Mouse (Mus musculus) CH12.LX (cell line): Measurements from ENCODE around the gene Mrpl58. TPM values are rescaled to one million over a fixed set of nuclear protein-coding genes. Genes with fewer than 3 reads are reported as not detected.

Experiments
- DNase-seq: peaks from one replicate; pipeline ENCODE4 v3.0.0-alpha.2; 2013; ENCODE audit errors: extremely low read depth
- H3K27ac ChIP-seq: 2 replicates; pipeline ENCODE4 v1.5.1; 2012; ENCODE audit warnings: low read depth, mild to moderate bottlenecking, control low read depth, moderate library complexity; ENCODE audit not compliant: insufficient read depth
- H3K27me3 ChIP-seq: replicated peaks from 2 replicates; pipeline ENCODE3; 2012; ENCODE audit warnings: inconsistent platforms
- H3K36me3 ChIP-seq, 2 experiments: replicated peaks in 1 of 2; 2 replicates each; pipeline versions ENCODE3 to v1.6.1; 2012; ENCODE audit warnings: inconsistent platforms in 1 of 2, low read length in 1 of 2, mild to moderate bottlenecking in 1 of 2, mixed read lengths in 1 of 2, moderate library complexity in 1 of 2; ENCODE audit not compliant: control insufficient read depth in 1 of 2, insufficient read depth in 1 of 2
- H3K4me1 ChIP-seq, 2 experiments: 2 replicates each; pipeline ENCODE4 v1.6.1; 2012; ENCODE audit warnings: inconsistent platforms in 1 of 2, moderate library complexity in 1 of 2; ENCODE audit not compliant: insufficient read depth in 2 of 2, control insufficient read depth in 1 of 2
- H3K4me2 ChIP-seq: 2 replicates; pipeline ENCODE4 v1.6.1; 2012; ENCODE audit warnings: low read depth, mild to moderate bottlenecking, control low read depth; ENCODE audit not compliant: poor library complexity, insufficient read depth, severe bottlenecking
- H3K4me3 ChIP-seq, 3 experiments: fragments of 150-350 bp in 1 of 3; sonication (generic) in 1 of 3; replicated peaks in 1 of 3; 2 replicates each; pipeline versions ENCODE3 to v1.5.1; 2011 to 2012; ENCODE audit warnings: low read depth in 2 of 3, low read length in 2 of 3, mild to moderate bottlenecking in 2 of 3, moderate library complexity in 2 of 3, control low read depth in 1 of 3, improper control_type of control experiment in 1 of 3, inconsistent platforms in 1 of 3, mixed read lengths in 1 of 3; ENCODE audit not compliant: poor library complexity in 1 of 3
- H3K79me2 ChIP-seq: replicated peaks from 2 replicates; pipeline ENCODE4 v1.6.1; 2012; ENCODE audit warnings: mild to moderate bottlenecking, moderate library complexity; ENCODE audit not compliant: control insufficient read depth, poor library complexity, insufficient read depth, severe bottlenecking; ENCODE audit errors: extremely low read depth
- H3K9ac ChIP-seq: 2 replicates; pipeline ENCODE4 v1.6.1; 2012; ENCODE audit warnings: low read depth, mild to moderate bottlenecking, control low read depth, moderate library complexity; ENCODE audit not compliant: insufficient read depth
- H3K9me3 ChIP-seq: replicated peaks from 2 replicates; pipeline ENCODE3; 2012; ENCODE audit warnings: low read length, inconsistent platforms, mixed read lengths
- BHLHE40 ChIP-seq: IDR thresholded peaks from 2 replicates; pipeline ENCODE4 v1.6.1; 2011; ENCODE audit warnings: mild to moderate bottlenecking, low read depth, low read length, improper control_type of control experiment
- CHD1 ChIP-seq: IDR thresholded peaks from 2 replicates; pipeline ENCODE4 v1.6.1; 2012; ENCODE audit warnings: low read depth, low read length, improper control_type of control experiment, inconsistent platforms
- CHD2 ChIP-seq: IDR thresholded peaks from 2 replicates; pipeline ENCODE4 v1.6.1; 2011; ENCODE audit warnings: low read length, improper control_type of control experiment
- CTCF ChIP-seq, 2 experiments: IDR thresholded peaks in 1 of 2; conservative IDR thresholded peaks in 1 of 2; 2 replicates each; pipeline ENCODE4 v1.5.1; 2011 to 2012; ENCODE audit warnings: low read depth in 2 of 2, low read length in 2 of 2, improper control_type of control experiment in 1 of 2, inconsistent platforms in 1 of 2, mild to moderate bottlenecking in 1 of 2, moderate library complexity in 1 of 2
- ELF1 ChIP-seq: IDR thresholded peaks from 2 replicates; pipeline ENCODE4 v1.6.1; 2014; ENCODE audit warnings: low read depth, mild to moderate bottlenecking, inconsistent platforms, low read length, improper control_type of control experiment
- EP300 ChIP-seq: IDR thresholded peaks from 2 replicates; pipeline ENCODE4 v1.6.1; 2011; ENCODE audit warnings: low read length, improper control_type of control experiment
- ETS1 ChIP-seq: conservative IDR thresholded peaks from 2 replicates; pipeline ENCODE4 v1.6.1; 2012; ENCODE audit warnings: low read depth, mild to moderate bottlenecking, inconsistent platforms, low read length, improper control_type of control experiment, moderate library complexity
- GABPA ChIP-seq: IDR thresholded peaks from 2 replicates; pipeline ENCODE4 v1.6.1; 2012; ENCODE audit warnings: low read depth, low read length, improper control_type of control experiment, inconsistent platforms; ENCODE audit not compliant: insufficient replicate concordance
- HCFC1 ChIP-seq: IDR thresholded peaks from 2 replicates; pipeline ENCODE4 v1.6.1; 2012; ENCODE audit warnings: low read depth, mild to moderate bottlenecking, inconsistent platforms, low read length, improper control_type of control experiment
- JUN ChIP-seq: IDR thresholded peaks from 2 replicates; pipeline ENCODE4 v1.6.1; 2011; ENCODE audit warnings: low read depth, mild to moderate bottlenecking, low read length, improper control_type of control experiment, moderate library complexity; ENCODE audit not compliant: insufficient read depth
- JUND ChIP-seq: conservative IDR thresholded peaks from 2 replicates; pipeline ENCODE4 v1.6.1; 2011; ENCODE audit warnings: low read depth, low read length, improper control_type of control experiment
- KAT2A ChIP-seq: IDR thresholded peaks from 2 replicates; pipeline ENCODE4 v1.6.1; 2012; ENCODE audit warnings: low read length, improper control_type of control experiment, inconsistent platforms; ENCODE audit not compliant: insufficient replicate concordance
- MAFK ChIP-seq: IDR thresholded peaks from 2 replicates; pipeline ENCODE4 v1.6.1; 2011; ENCODE audit warnings: low read length, improper control_type of control experiment; ENCODE audit not compliant: insufficient replicate concordance
- MAX ChIP-seq: IDR thresholded peaks from 2 replicates; pipeline ENCODE4 v1.6.1; 2011; ENCODE audit warnings: low read length, improper control_type of control experiment
- MEF2A ChIP-seq: IDR thresholded peaks from 2 replicates; pipeline ENCODE4 v1.6.1; 2014; ENCODE audit warnings: low read depth, mild to moderate bottlenecking, inconsistent platforms, low read length, improper control_type of control experiment, borderline replicate concordance
- MYC ChIP-seq: IDR thresholded peaks from 2 replicates; pipeline ENCODE4 v1.6.1; 2011; ENCODE audit warnings: low read depth, mild to moderate bottlenecking, improper control_type of control experiment, low read length
- NELFE ChIP-seq: IDR thresholded peaks from 2 replicates; pipeline ENCODE4 v1.6.1; 2011; ENCODE audit warnings: low read depth, low read length, improper control_type of control experiment
- PAX5 ChIP-seq: IDR thresholded peaks from 2 replicates; pipeline ENCODE4 v1.6.1; 2012; ENCODE audit warnings: low read length, inconsistent platforms, mixed read lengths
- POLR2A ChIP-seq: IDR thresholded peaks from 2 replicates; pipeline ENCODE4 v1.6.1; 2011; ENCODE audit warnings: low read depth, mild to moderate bottlenecking, improper control_type of control experiment, low read length
- RCOR1 ChIP-seq: conservative IDR thresholded peaks from 2 replicates; pipeline ENCODE4 v1.6.1; 2012; ENCODE audit warnings: low read depth, mild to moderate bottlenecking, inconsistent platforms, low read length, improper control_type of control experiment
- SIN3A ChIP-seq: IDR thresholded peaks from 2 replicates; pipeline ENCODE4 v1.6.1; 2012; ENCODE audit warnings: low read length, improper control_type of control experiment, inconsistent platforms
- SMC3 ChIP-seq: IDR thresholded peaks from 2 replicates; pipeline ENCODE4 v1.6.1; 2011; ENCODE audit warnings: low read depth, low read length, improper control_type of control experiment
- TBP ChIP-seq: conservative IDR thresholded peaks from 2 replicates; pipeline ENCODE4 v1.6.1; 2011; ENCODE audit warnings: low read depth, low read length, improper control_type of control experiment
- TCF12 ChIP-seq: IDR thresholded peaks from 2 replicates; pipeline ENCODE4 v1.6.1; 2014; ENCODE audit warnings: low read depth, mild to moderate bottlenecking, inconsistent platforms, low read length, improper control_type of control experiment
- UBTF ChIP-seq: IDR thresholded peaks from 2 replicates; pipeline ENCODE4 v1.6.1; 2012; ENCODE audit warnings: low read depth, mild to moderate bottlenecking, inconsistent platforms, low read length, improper control_type of control experiment, moderate library complexity
- USF1 ChIP-seq: IDR thresholded peaks from 2 replicates; pipeline ENCODE4 v1.6.1; 2014; ENCODE audit warnings: low read depth, mild to moderate bottlenecking, inconsistent platforms, low read length, improper control_type of control experiment
- USF2 ChIP-seq: conservative IDR thresholded peaks from 2 replicates; pipeline ENCODE4 v1.6.1; 2011; ENCODE audit warnings: low read depth, low read length, improper control_type of control experiment
- ZNF384 ChIP-seq: IDR thresholded peaks from 2 replicates; pipeline ENCODE4 v1.6.1; 2012; ENCODE audit warnings: low read depth, low read length, improper control_type of control experiment, inconsistent platforms
- dilution Hi-C: fragments of 300-500 bp; cut with MboI; formaldehyde crosslinking; loops from 2 replicates; pipeline ENCODE4 v1.14.3; 2020; ENCODE audit warnings: low sequenced_read_pairs; ENCODE audit not compliant: extremely low pct_unique_long_range_greater_than_20kb, extremely low pct_ligation_motif_present
- in situ Hi-C: fragments of 300-500 bp; cut with MboI; formaldehyde crosslinking; loops from 3 replicates; pipeline ENCODE4 v1.14.3; 2019; ENCODE audit warnings: low sequenced_read_pairs, low pct_ligation_motif_present, low pct_unique_long_range_greater_than_20kb, mixed read lengths
- polyA plus RNA-seq: library from polyadenylated mRNA; unstranded; fragments of >175 nt; gene quantifications from 2 replicates; pipeline ENCODE4 v1.2.1, GENCODE M21; 2012; ENCODE audit warnings: low read depth; ENCODE audit not compliant: insufficient read length
- total RNA-seq, 2 experiments: library from RNA; depleted of rRNA; stranded (reverse); fragments of 300-350 nt in 1 of 2; fragments of >200 nt in 1 of 2; gene quantifications; 2 replicates each; pipeline ENCODE4 v1.2.3; 2012 to 2014

The Mrpl58 gene
- total and polyA plus RNA-seq, 3 experiments: 113 to 161 (median 157) TPM

DNA sequence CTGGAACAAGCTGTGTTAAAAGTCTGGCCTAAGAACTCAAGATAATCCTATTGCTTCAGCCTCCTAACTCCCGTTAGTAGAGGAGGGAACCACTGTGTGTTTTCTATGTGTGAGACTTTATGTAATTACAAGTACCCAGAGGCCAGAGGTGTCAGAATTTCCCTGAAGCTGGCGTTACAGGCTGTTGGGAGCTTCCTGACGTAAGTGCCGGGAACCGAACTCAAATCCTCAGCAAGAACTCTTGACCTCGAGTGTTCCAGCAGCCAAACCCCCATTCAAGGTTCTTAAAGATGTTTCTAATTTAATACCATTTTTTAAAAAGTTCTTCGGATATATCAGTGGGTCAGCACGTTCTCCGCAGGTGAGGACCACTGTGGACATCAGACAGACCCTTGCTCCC, 22.3 kb upstream of the Mrpl58 start:
- no peak overlapping the region for H3K27ac ChIP-seq
- H3K4me1 ChIP-seq: no peaks in the 10 kb centered on the region
- peaks cover 65% of the 10 kb centered on the region for H3K27me3 ChIP-seq
- no peak overlapping the region for H3K4me2 ChIP-seq
- in situ Hi-C loops: no loop called here
- TF ChIP-seq SIN3A: no peak
- no peak for TF ChIP-seq GABPA
- no peak for TF ChIP-seq ETS1
- TF ChIP-seq BHLHE40: no peak
- TF ChIP-seq JUN: no peak
- TF ChIP-seq TCF12: no peak
- no peak for TF ChIP-seq UBTF
- TF ChIP-seq CHD2: no peak
- no peak for TF ChIP-seq RCOR1
- no peak for TF ChIP-seq USF2
- TF ChIP-seq NELFE: no peak
- TF ChIP-seq JUND: no peak
- no peak for TF ChIP-seq CHD1
- no peak for TF ChIP-seq MAX
- TF ChIP-seq MEF2A: no peak
- TF ChIP-seq MYC: no peak
- TF ChIP-seq ZNF384: no peak
- no peak for TF ChIP-seq ELF1
- no peak for TF ChIP-seq MAFK
- no peak for TF ChIP-seq EP300
- H3K9ac ChIP-seq: no peak overlapping the region
- DNase-seq: no peak
- no peaks in the 10 kb centered on the region for H3K36me3 ChIP-seq
- H3K4me3 ChIP-seq: no peak overlapping the region
- dilution Hi-C loops: no loop called here
- peaks cover 19% of the 10 kb centered on the region for H3K9me3 ChIP-seq
- no peaks in the 10 kb centered on the region for H3K79me2 ChIP-seq

DNA sequence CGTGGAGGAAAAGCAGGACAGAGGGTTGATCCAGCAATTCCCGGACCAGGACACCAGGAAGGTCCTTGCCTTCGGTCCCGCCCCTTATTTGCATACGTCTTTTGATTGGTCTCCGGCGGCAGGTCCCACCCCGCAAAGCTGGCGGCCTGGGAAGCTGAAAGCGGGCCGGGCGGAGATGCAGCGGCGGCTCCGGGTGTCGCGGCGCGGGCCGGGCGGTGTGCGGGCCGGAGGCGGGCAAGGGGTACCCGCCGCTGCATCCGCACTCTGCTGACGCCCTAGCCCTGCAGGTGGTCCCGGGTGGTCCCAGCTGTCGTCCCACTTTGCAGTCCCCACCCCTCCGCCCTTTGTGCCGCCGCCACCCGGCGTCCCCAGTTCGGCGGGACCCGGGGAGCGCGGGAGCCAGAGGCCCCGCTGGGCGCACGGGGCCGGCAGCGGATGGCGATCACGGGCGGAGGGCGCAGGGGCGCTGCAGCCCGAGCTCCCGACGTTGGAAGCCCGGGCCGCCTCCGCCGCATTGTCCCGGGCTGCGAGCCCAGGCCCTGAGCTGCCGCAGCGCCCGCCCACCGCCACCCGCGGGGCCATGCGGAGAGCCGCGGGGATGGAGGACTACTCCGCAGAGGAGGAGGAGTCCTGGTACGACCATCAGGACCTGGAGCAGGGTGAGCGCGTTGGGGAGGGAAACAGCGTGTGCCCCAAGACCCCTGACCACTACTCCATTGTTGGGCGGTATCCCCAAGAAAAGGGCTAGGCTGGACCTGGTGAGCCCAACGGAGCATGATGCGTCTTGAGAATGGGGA, 21.6 kb upstream of the Mrpl58 start, which contains the start of gene Cdr2l:
Cdr2l (plus strand) TSS at position 174 of the 797 bp plus-strand sequence.
- no peak for DNase-seq
- in situ Hi-C loops (no loop called here), dilution Hi-C loops (no loop called here)
- H3K79me2 ChIP-seq: no peaks in the 10 kb centered on the region
- no peak within 1 kb of the TSS for H3K4me3 ChIP-seq
- H3K4me1 ChIP-seq: no peaks in the 10 kb centered on the region
- no peak within 1 kb of the TSS for H3K4me2 ChIP-seq
- H3K27ac ChIP-seq: no peak within 1 kb of the TSS
- H3K9ac ChIP-seq: no peak within 1 kb of the TSS
- H3K36me3 ChIP-seq: no peaks in the 10 kb centered on the region
- peaks cover 66% of the 10 kb centered on the region for H3K27me3 ChIP-seq
- TF ChIP-seq RCOR1 (no peak), USF1 (no peak), TBP (no peak), GABPA (no peak), PAX5 (no peak), SMC3 (no peak), MEF2A (no peak), CTCF (conservative IDR thresholded peaks at IDR 0.05 in 1 of 2, IDR thresholded peaks at IDR 0.05 in 1 of 2; ENCODE audit: low read depth in 2 of 2, low read length in 2 of 2) (no peak), HCFC1 (no peak), KAT2A (no peak), POLR2A (no peak)
- H3K9me3 ChIP-seq: peaks cover 19% of the 10 kb centered on the region
